Mouse (Mus musculus) embryonic facial prominence, embryonic 15.5 days (tissue): ENCODE measurements at regions not wholly inside any gene's neighbourhood (a gene's known extent, or its start where the extent isn't known, plus 50 kb on each side); places are given as distances from the start of the nearest gene placed in this dataset.
A peak's percentile ranks its signal among the peaks of the same experiment; 100 is the strongest.

ENCODE experiments used
- ATAC-seq: fragments of 200-750 bp; cut with Nextera tagmentation; 2 replicates; pipeline ENCODE4 v1.8.0; 2017; ENCODE audit warnings: low read depth, moderate TSS enrichment; ENCODE audit not compliant: insufficient number of reproducible peaks, low FRiP score, low TSS enrichment
- H3K27ac ChIP-seq: fragments of 300-500 bp; sonication (generic); replicated peaks from 2 replicates; pipeline ENCODE4 v1.5.1; 2015; ENCODE audit warnings: mild to moderate bottlenecking, inconsistent platforms
- H3K27me3 ChIP-seq: fragments of 300-500 bp; sonication (generic); 2 replicates; pipeline ENCODE4 v1.6.1; 2015; ENCODE audit warnings: inconsistent platforms
- H3K36me3 ChIP-seq: fragments of 300-500 bp; sonication (generic); 2 replicates; pipeline ENCODE4 v1.6.1; 2015; ENCODE audit warnings: mild to moderate bottlenecking, inconsistent platforms
- H3K4me1 ChIP-seq: fragments of 300-500 bp; sonication (generic); 2 replicates; pipeline ENCODE4 v1.6.1; 2015; ENCODE audit warnings: inconsistent platforms
- H3K4me2 ChIP-seq: fragments of 300-500 bp; sonication (generic); replicated peaks from 2 replicates; pipeline ENCODE4 v1.6.1; 2015; ENCODE audit warnings: mild to moderate bottlenecking, inconsistent platforms
- H3K4me3 ChIP-seq: fragments of 300-500 bp; sonication (generic); replicated peaks from 2 replicates; pipeline ENCODE4 v1.5.1; 2015; ENCODE audit warnings: mild to moderate bottlenecking, inconsistent platforms
- H3K9ac ChIP-seq: fragments of 300-500 bp; sonication (generic); 2 replicates; pipeline ENCODE4 v1.6.1; 2015; ENCODE audit warnings: inconsistent platforms
- H3K9me3 ChIP-seq: fragments of 300-500 bp; sonication (generic); replicated peaks from 2 replicates; pipeline ENCODE4 v1.6.1; 2016; ENCODE audit warnings: inconsistent platforms
- WGBS: fragments of 180-500 bp; shearing (Covaris S2); methylation state at CpG from one replicate; pipeline ENCODE4 v1.1.7; 2015; 5-methylcytosine and 5-hydroxymethylcytosine counted together

- Histone ChIP-seq H3K9me3 (no peaks in the 10 kb centered on the region), H3K27me3 (no peaks in the 10 kb centered on the region), H3K4me1 (no peaks in the 10 kb centered on the region), H3K36me3 (no peaks in the 10 kb centered on the region), H3K4me3 (no peak overlapping the region), H3K9ac (no peak overlapping the region), H3K4me2 (no peak overlapping the region), H3K27ac (no peak overlapping the region)
- no peak for ATAC-seq
- WGBS = 32% methylated on average over 3 of the region's 3 CpGs
Measured at GRCm38 (mm10) chrX:38710660-38711264, 61.7 kb upstream of the 6030498E09Rik start.

- no peaks in the 10 kb centered on the region for H3K9me3 ChIP-seq
- no peak overlapping the region for H3K9ac ChIP-seq
- 31% methylated on average over 5 of the region's 5 CpGs for WGBS
- no peak overlapping the region for H3K4me3 ChIP-seq
- ATAC-seq = peak; percentile 60
- no peak overlapping the region for H3K4me2 ChIP-seq
- H3K27ac ChIP-seq = no peak overlapping the region
- no peaks in the 10 kb centered on the region for H3K4me1 ChIP-seq
- H3K27me3 ChIP-seq = no peaks in the 10 kb centered on the region
- H3K36me3 ChIP-seq = no peaks in the 10 kb centered on the region
Measured at GRCm38 (mm10) chrX:38711442-38712258, 60.8 kb upstream of the 6030498E09Rik start.
